In the genomic region with DNA sequence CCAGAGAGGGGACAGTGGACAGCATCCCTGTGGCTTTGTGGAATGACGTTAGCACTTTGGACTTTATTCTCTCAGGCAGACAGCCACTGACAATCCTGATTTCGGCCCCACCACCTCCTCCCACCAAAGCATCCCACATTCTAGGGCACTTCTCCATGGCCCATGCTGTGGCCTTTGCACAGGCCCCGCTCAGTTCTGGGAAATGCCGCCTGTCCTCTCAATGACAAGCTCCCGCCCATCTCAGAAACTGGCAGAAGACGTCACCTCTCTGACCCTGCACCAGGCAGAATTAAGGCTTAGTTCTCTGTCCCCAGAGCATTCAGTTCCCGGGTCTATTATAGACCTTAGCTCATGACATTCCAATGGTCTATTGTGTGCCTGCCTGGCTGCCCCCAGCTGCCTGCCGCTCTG, we compare ENCODE assay signal across 13 mouse cellular contexts. TPM values are rescaled to one million over a fixed set of nuclear protein-coding genes. Genes with fewer than 3 reads are reported as not detected.
A peak's percentile ranks its signal among the peaks of the same experiment; 100 is the strongest.
DNase-seq lines count a peak whose midpoint lies in the region; ATAC-seq lines count a peak whose summit lies in the region.
"Had no signal": no experiment of that assay in that cellular context is flagged by ENCODE, and none has a peak within 500 bp of the region (broad histone marks: within the 10 kb centered on the region; RNA-seq: fewer than 3 reads in every experiment).

No protein-coding gene starts in this region.

- H3K9ac ChIP-seq in midbrain, embryonic 14.5 days (replicated peaks; ENCODE audit: low read length) = no peak overlapping the region
- H3K9ac ChIP-seq: stomach, embryonic 15.5 days had no signal

- WGBS in embryonic facial prominence, embryonic 10.5 days = 16% methylated on average over 8 of the region's 8 CpGs
- 2% methylated on average over 8 of the region's 8 CpGs for WGBS in midbrain, embryonic 14.5 days

- H3K9me3 ChIP-seq in embryonic facial prominence, embryonic 10.5 days = no peaks in the 10 kb centered on the region
- H3K9me3 ChIP-seq in midbrain, embryonic 14.5 days (ENCODE audit: control insufficient read depth, low read length) = no peaks in the 10 kb centered on the region
- H3K9me3 ChIP-seq: stomach, embryonic 15.5 days had no signal

- peak; percentile 92 for DNase-seq in heart, adult 11 months
- no peak for DNase-seq in heart, adult 8-10 months (ENCODE audit: low spot score)
- DNase-seq in embryonic facial prominence, embryonic 10.5 days (ENCODE audit: low spot score) = peak; percentile 65
- peak; percentile 62 to 69 for DNase-seq in heart, postnatal 10 days
- peak; percentile 62 for DNase-seq in midbrain, embryonic 14.5 days
- DNase-seq in spleen, postnatal 36 days (ENCODE audit: low spot score in 2 of 2) = no peak
- DNase-seq: B cell, adult 2 months; gastrocnemius, postnatal 25 days; kidney, adult 18-20 months had no signal

- intact Hi-C loops in heart, postnatal 10 days (cut with DNase I) = no loop called here

- H3K27ac ChIP-seq in embryonic facial prominence, embryonic 10.5 days (replicated peaks) = peak overlapping the region; percentile 79
- no peak overlapping the region for H3K27ac ChIP-seq in midbrain, embryonic 14.5 days (replicated peaks; ENCODE audit: low read depth, low read length)
- H3K27ac ChIP-seq: macrophage; stomach, embryonic 15.5 days had no signal

- H3K27me3 ChIP-seq in embryonic facial prominence, embryonic 10.5 days (replicated peaks; ENCODE audit: low read depth, poor library complexity, severe bottlenecking) = no peaks in the 10 kb centered on the region
- no peaks in the 10 kb centered on the region for H3K27me3 ChIP-seq in midbrain, embryonic 14.5 days (ENCODE audit: control insufficient read depth, insufficient read depth, low read length)
- H3K27me3 ChIP-seq: stomach, embryonic 15.5 days had no signal

- H3K4me1 ChIP-seq in embryonic facial prominence, embryonic 10.5 days = peaks cover 69% of the 10 kb centered on the region
- peaks cover 14% of the 10 kb centered on the region for H3K4me1 ChIP-seq in midbrain, embryonic 14.5 days (ENCODE audit: control insufficient read depth, insufficient read depth, low read length)

- no peak overlapping the region for H3K4me2 ChIP-seq in midbrain, embryonic 14.5 days (ENCODE audit: low read length)
- H3K4me2 ChIP-seq: stomach, embryonic 15.5 days had no signal

- H3K36me3 ChIP-seq in embryonic facial prominence, embryonic 10.5 days (replicated peaks) = no peaks in the 10 kb centered on the region
- H3K36me3 ChIP-seq in midbrain, embryonic 14.5 days (ENCODE audit: control insufficient read depth, insufficient read depth, low read length) = no peaks in the 10 kb centered on the region
- H3K36me3 ChIP-seq: stomach, embryonic 15.5 days had no signal

- ATAC-seq in midbrain, embryonic 14.5 days (ENCODE audit: low FRiP score, low TSS enrichment) = 0 out of 2 replicates have a peak, but pooled peaks have one; percentile 42
- no peak for ATAC-seq in megakaryocyte, adult 5-6 weeks (ENCODE audit: poor library complexity, severe bottlenecking)
- no peak for ATAC-seq in activated CD4-positive, CD25-positive, alpha-beta regulatory T cell, adult 4 months

- H3K4me3 ChIP-seq in embryonic facial prominence, embryonic 10.5 days = no peak overlapping the region
- no peak overlapping the region for H3K4me3 ChIP-seq in midbrain, embryonic 14.5 days (replicated peaks; ENCODE audit: low read depth, low read length)
- H3K4me3 ChIP-seq: stomach, embryonic 15.5 days had no signal

RNA-seq across cellular contexts. Expression of gene Nuak1, which starts 7.0 kb away (rescaled TPM):
- 10 to 100 TPM; 23.9 to 43.8 (median 34.0) TPM for total RNA-seq in heart, adult 8-10 months (2022)
- polyA plus RNA-seq in embryonic facial prominence, embryonic 10.5 days (2016; fragmentation: Nextera tagmentation; extraction: Ambion mirVana) = 2.4 and 2.7 TPM in 2 replicates
- 10 to 100 TPM; 25.3 to 33.0 TPM for total RNA-seq in heart, postnatal 10 days (2021)
- 5.4 and 9.2 TPM in 2 replicates for polyA plus RNA-seq in midbrain, embryonic 14.5 days (2014; fragmentation: Nextera tagmentation; extraction: Ambion mirVana)
- total RNA-seq in megakaryocyte, adult 5-6 weeks (2015) = 0.05 and 0.29 TPM in 2 replicates
- 0.11 and 0.37 TPM in 2 replicates for total RNA-seq in megakaryocyte, adult 5-6 weeks (2017)
- polyA plus RNA-seq in activated CD4-positive, CD25-positive, alpha-beta regulatory T cell, adult 4 months (2017; shearing (Covaris generic)) = not detected

Comparison
In these comparisons a context has a peak if more than half of its experiments do, and no peak if none do; other contexts are left out.
1. DNase-seq: peak in heart, adult 11 months (single experiment), embryonic facial prominence, embryonic 10.5 days (single experiment), heart, postnatal 10 days (2 of 2) and midbrain, embryonic 14.5 days (single experiment); none in heart, adult 8-10 months (single experiment) and spleen, postnatal 36 days (0 of 2).
2. RNA of gene Nuak1, which starts 7.0 kb away (total RNA-seq): 23.9 to 43.8 TPM in heart, adult 8-10 months and 25.3 to 33.0 TPM in heart, postnatal 10 days; 0.05 to 0.37 TPM in megakaryocyte, adult 5-6 weeks; every median in the first group is over 10 times any median in the second.